Mouse (Mus musculus) MEL (cell line): ENCODE measurements around the gene Qrsl1. TPM values are rescaled to one million over a fixed set of nuclear protein-coding genes. Genes with fewer than 3 reads are reported as not detected.

Experiments used
- DNase-seq: peaks from one replicate; pipeline ENCODE4 v3.0.0; 2011; ENCODE audit warnings: low read depth, low spot score
- H3K27ac ChIP-seq: 2 replicates; pipeline ENCODE4 v1.5.1; 2012; ENCODE audit warnings: low read depth, mild to moderate bottlenecking, control low read depth, low read length, moderate library complexity; ENCODE audit not compliant: control insufficient read depth
- H3K27me3 ChIP-seq, 2 experiments: fragments of 150-350 bp in 1 of 2; sonication (generic) in 1 of 2; 2 replicates each; pipeline ENCODE4 v1.6.1; 2012; ENCODE audit warnings: low read length in 2 of 2, mild to moderate bottlenecking in 2 of 2, improper control_type of control experiment in 1 of 2, moderate library complexity in 1 of 2; ENCODE audit not compliant: insufficient read depth in 2 of 2, control insufficient read depth in 1 of 2
- H3K36me3 ChIP-seq, 2 experiments: 2 replicates each; pipeline ENCODE4 v1.6.1; 2012 to 2014; ENCODE audit warnings: low read length in 2 of 2, improper control_type of control experiment in 1 of 2, inconsistent platforms in 1 of 2, mild to moderate bottlenecking in 1 of 2; ENCODE audit not compliant: insufficient read depth in 2 of 2, control insufficient read depth in 1 of 2
- H3K4me1 ChIP-seq, 2 experiments: fragments of 150-350 bp in 1 of 2; sonication (generic) in 1 of 2; 2 replicates each; pipeline ENCODE4 v1.6.1; 2012; ENCODE audit warnings: low read length in 2 of 2, improper control_type of control experiment in 1 of 2, mild to moderate bottlenecking in 1 of 2; ENCODE audit not compliant: insufficient read depth in 2 of 2, control insufficient read depth in 1 of 2
- H3K4me3 ChIP-seq, 2 experiments: fragments of 150-350 bp in 1 of 2; sonication (generic) in 1 of 2; 2 replicates each; pipeline ENCODE4 v1.5.1; 2012; ENCODE audit warnings: low read depth in 2 of 2, low read length in 2 of 2, mild to moderate bottlenecking in 2 of 2, moderate library complexity in 2 of 2, control low read depth in 1 of 2, improper control_type of control experiment in 1 of 2; ENCODE audit not compliant: control insufficient read depth in 1 of 2, insufficient read depth in 1 of 2
- H3K79me2 ChIP-seq: 2 replicates; pipeline ENCODE4 v1.6.1; 2012; ENCODE audit warnings: mild to moderate bottlenecking, low read length, moderate library complexity; ENCODE audit not compliant: control insufficient read depth, poor library complexity, insufficient read depth
- H3K9ac ChIP-seq: 2 replicates; pipeline ENCODE4 v1.6.1; 2012; ENCODE audit warnings: low read depth, mild to moderate bottlenecking, control low read depth, low read length, moderate library complexity; ENCODE audit not compliant: control insufficient read depth, poor library complexity, severe bottlenecking
- H3K9me3 ChIP-seq: fragments of 150-350 bp; sonication (generic); replicated peaks from 2 replicates; pipeline ENCODE4 v1.6.1; 2012; ENCODE audit warnings: mild to moderate bottlenecking, low read length, improper control_type of control experiment, moderate library complexity; ENCODE audit not compliant: insufficient read depth
- CHD2 ChIP-seq: IDR thresholded peaks from 2 replicates; pipeline ENCODE4 v1.6.1; 2011; ENCODE audit warnings: low read length, improper control_type of control experiment
- CTCF ChIP-seq, 3 experiments: IDR thresholded peaks in 2 of 3; conservative IDR thresholded peaks in 1 of 3; 2 replicates each; pipeline ENCODE4 v1.5.1; 2011 to 2012; ENCODE audit warnings: low read length in 3 of 3, low read depth in 2 of 3, mild to moderate bottlenecking in 2 of 3, improper control_type of control experiment in 1 of 3, inconsistent platforms in 1 of 3, mixed read lengths in 1 of 3, moderate library complexity in 1 of 3; ENCODE audit not compliant: control insufficient read depth in 1 of 3, insufficient read depth in 1 of 3, poor library complexity in 1 of 3, severe bottlenecking in 1 of 3
- ELF1 ChIP-seq: IDR thresholded peaks from 2 replicates; pipeline ENCODE4 v1.6.1; 2014; ENCODE audit warnings: low read depth, mild to moderate bottlenecking, inconsistent platforms, low read length, improper control_type of control experiment, moderate library complexity
- EP300 ChIP-seq, 2 experiments: IDR thresholded peaks; 2 replicates each; pipeline ENCODE4 v1.6.1; 2011; ENCODE audit warnings: improper control_type of control experiment in 2 of 2, low read length in 2 of 2, low read depth in 1 of 2, mild to moderate bottlenecking in 1 of 2
- ETS1 ChIP-seq: IDR thresholded peaks from 2 replicates; pipeline ENCODE4 v1.6.1; 2012; ENCODE audit warnings: low read depth, mild to moderate bottlenecking, inconsistent platforms, low read length, improper control_type of control experiment, moderate library complexity
- GABPA ChIP-seq: IDR thresholded peaks from 2 replicates; pipeline ENCODE4 v1.6.1; 2012; ENCODE audit warnings: low read depth, mild to moderate bottlenecking, inconsistent platforms, low read length, improper control_type of control experiment, moderate library complexity
- HCFC1 ChIP-seq: IDR thresholded peaks from 2 replicates; pipeline ENCODE4 v1.6.1; 2012; ENCODE audit warnings: low read depth, mild to moderate bottlenecking, inconsistent platforms, low read length, improper control_type of control experiment, moderate library complexity
- KAT2A ChIP-seq: conservative IDR thresholded peaks from 2 replicates; pipeline ENCODE4 v1.6.1; 2012; ENCODE audit warnings: low read depth, low read length, improper control_type of control experiment, inconsistent platforms
- MAFK ChIP-seq: IDR thresholded peaks from 2 replicates; pipeline ENCODE4 v1.6.1; 2011; ENCODE audit warnings: low read depth, mild to moderate bottlenecking, low read length, improper control_type of control experiment, borderline replicate concordance
- MAZ ChIP-seq: IDR thresholded peaks from 2 replicates; pipeline ENCODE4 v1.6.1; 2012; ENCODE audit warnings: low read depth, mild to moderate bottlenecking, inconsistent platforms, low read length, improper control_type of control experiment
- MEF2A ChIP-seq: IDR thresholded peaks from 2 replicates; pipeline ENCODE4 v1.6.1; 2014; ENCODE audit warnings: low read depth, mild to moderate bottlenecking, inconsistent platforms, low read length, improper control_type of control experiment; ENCODE audit not compliant: poor library complexity, insufficient replicate concordance, severe bottlenecking; ENCODE audit errors: extremely low read depth
- MXI1 ChIP-seq: IDR thresholded peaks from 2 replicates; pipeline ENCODE4 v1.6.1; 2011; ENCODE audit warnings: mild to moderate bottlenecking, low read depth, low read length, improper control_type of control experiment
- MYC ChIP-seq: IDR thresholded peaks from 2 replicates; pipeline ENCODE4 v1.6.1; 2011; ENCODE audit warnings: low read depth, mild to moderate bottlenecking, low read length, improper control_type of control experiment, moderate library complexity
- POLR2A ChIP-seq, 2 experiments: IDR thresholded peaks; 2 replicates each; pipeline ENCODE4 v1.6.1; 2011 to 2012; ENCODE audit warnings: low read length in 2 of 2, mild to moderate bottlenecking in 2 of 2, control low read depth in 1 of 2, improper control_type of control experiment in 1 of 2, low read depth in 1 of 2, moderate library complexity in 1 of 2; ENCODE audit not compliant: control insufficient read depth in 1 of 2, insufficient read depth in 1 of 2, poor library complexity in 1 of 2
- POLR2AphosphoS2 ChIP-seq: IDR thresholded peaks from 2 replicates; pipeline ENCODE4 v1.6.1; 2011; ENCODE audit warnings: low read length, improper control_type of control experiment
- POLR2AphosphoS5 ChIP-seq: IDR thresholded peaks from 2 replicates; pipeline ENCODE4 v1.6.1; 2012; ENCODE audit warnings: low read depth, borderline replicate concordance, mild to moderate bottlenecking, inconsistent platforms, low read length, moderate library complexity, mixed read lengths
- RAD21 ChIP-seq: IDR thresholded peaks from 2 replicates; pipeline ENCODE4 v1.6.1; 2011; ENCODE audit warnings: mild to moderate bottlenecking, low read depth, low read length, improper control_type of control experiment
- RCOR1 ChIP-seq: IDR thresholded peaks from 2 replicates; pipeline ENCODE4 v1.6.1; 2012; ENCODE audit warnings: low read depth, mild to moderate bottlenecking, inconsistent platforms, low read length, improper control_type of control experiment
- SMC3 ChIP-seq: IDR thresholded peaks from 2 replicates; pipeline ENCODE4 v1.6.1; 2011; ENCODE audit warnings: low read depth, low read length, improper control_type of control experiment
- TAL1 ChIP-seq: IDR thresholded peaks from 2 replicates; pipeline ENCODE4 v1.6.1; 2012; ENCODE audit warnings: mild to moderate bottlenecking, inconsistent platforms, low read length, moderate library complexity, mixed read lengths
- UBTF ChIP-seq: IDR thresholded peaks from 2 replicates; pipeline ENCODE4 v1.6.1; 2012; ENCODE audit warnings: low read depth, mild to moderate bottlenecking, inconsistent platforms, low read length, improper control_type of control experiment, moderate library complexity, borderline replicate concordance; ENCODE audit not compliant: insufficient read depth
- USF1 ChIP-seq: IDR thresholded peaks from 2 replicates; pipeline ENCODE4 v1.6.1; 2014; ENCODE audit warnings: low read depth, mild to moderate bottlenecking, inconsistent platforms, low read length, improper control_type of control experiment, moderate library complexity
- USF2 ChIP-seq, 2 experiments: IDR thresholded peaks; 2 replicates each; pipeline ENCODE4 v1.6.1; 2011 to 2012; ENCODE audit warnings: improper control_type of control experiment in 2 of 2, low read length in 2 of 2, borderline replicate concordance in 1 of 2, inconsistent platforms in 1 of 2, low read depth in 1 of 2, mild to moderate bottlenecking in 1 of 2; ENCODE audit not compliant: insufficient read depth in 1 of 2
- ZKSCAN1 ChIP-seq: IDR thresholded peaks from 2 replicates; pipeline ENCODE4 v1.6.1; 2012; ENCODE audit warnings: low read depth, mild to moderate bottlenecking, inconsistent platforms, low read length, improper control_type of control experiment, moderate library complexity
- polyA plus RNA-seq, 2 experiments: library from polyadenylated mRNA; stranded (reverse) in 1 of 2; unstranded in 1 of 2; fragments of >175 nt in 1 of 2; fragments of >200 nt in 1 of 2; gene quantifications; 2 replicates each; pipeline versions ENCODE4 v1.2.1 to v1.2.4; 2012; ENCODE audit warnings: low replicate concordance in 2 of 2, low read depth in 1 of 2; ENCODE audit not compliant: insufficient read length in 2 of 2, insufficient read depth in 1 of 2, missing spikeins in 1 of 2
- total RNA-seq: library from RNA; depleted of rRNA; stranded (reverse); fragments of 300-350 nt; gene quantifications from 2 replicates; pipeline ENCODE4 v1.2.3, GENCODE M21; 2012

Gene Qrsl1
- total and polyA plus RNA-seq, 3 experiments, result 19.1 to 19.5 TPM; not detected in 1

- H3K9ac ChIP-seq, result no peak overlapping the region
- H3K9me3 ChIP-seq, result no peaks in the 10 kb centered on the region
- DNase-seq, result no peak
- no peaks in the 10 kb centered on the region for H3K79me2 ChIP-seq
- no peak overlapping the region for H3K27ac ChIP-seq
- H3K27me3 ChIP-seq, result no peaks in the 10 kb centered on the region
- no peaks in the 10 kb centered on the region for H3K4me1 ChIP-seq
- no peak for TF ChIP-seq POLR2AphosphoS5
- no peak for TF ChIP-seq MXI1
- H3K4me3 ChIP-seq, result no peak overlapping the region
- peaks cover 0 to 1% of the 10 kb centered on the region in 2 experiments; a peak in 1 of 4 replicates for H3K36me3 ChIP-seq
Observed at GRCm38 (mm10) chr10:43943736-43944135, 42.2 kb upstream of the Qrsl1 start.

GRCm38 (mm10) chr10:43939136-43939662 lies 37.7 kb upstream of the Qrsl1 start:
- no peak overlapping the region for H3K27ac ChIP-seq
- H3K9me3 ChIP-seq, result no peaks in the 10 kb centered on the region
- H3K4me3 ChIP-seq, result no peak overlapping the region
- no peaks in the 10 kb centered on the region for H3K79me2 ChIP-seq
- no peak overlapping the region for H3K9ac ChIP-seq
- H3K4me1 ChIP-seq, result no peaks in the 10 kb centered on the region
- DNase-seq, result no peak
- TF ChIP-seq TAL1 (no peak), KAT2A (no peak), RAD21 (no peak), ZKSCAN1 (no peak), USF1 (no peak), POLR2AphosphoS2 (no peak), SMC3 (no peak), EP300 (IDR thresholded peaks at IDR 0.05; ENCODE audit: low read depth in 1 of 2, low read length in 2 of 2) (no peak), POLR2A (IDR thresholded peaks at IDR 0.05; ENCODE audit: control insufficient read depth in 1 of 2, insufficient read depth in 1 of 2, low read depth in 1 of 2, low read length in 2 of 2, poor library complexity in 1 of 2) (no peak), UBTF (no peak), ELF1 (no peak)
- peaks cover 0 to 2% of the 10 kb centered on the region in 2 experiments; a peak in 2 of 4 replicates for H3K36me3 ChIP-seq
- H3K27me3 ChIP-seq, result no peaks in the 10 kb centered on the region

GRCm38 (mm10) chr10:43928596-43928995 lies 27.1 kb upstream of the Qrsl1 start:
- no peak overlapping the region for H3K4me3 ChIP-seq
- no peaks in the 10 kb centered on the region for H3K9me3 ChIP-seq
- H3K27me3 ChIP-seq, result no peaks in the 10 kb centered on the region
- DNase-seq, result no peak
- H3K4me1 ChIP-seq, result no peaks in the 10 kb centered on the region
- H3K9ac ChIP-seq, result no peak overlapping the region
- no peaks in the 10 kb centered on the region; a peak in 2 of 4 replicates for H3K36me3 ChIP-seq
- H3K27ac ChIP-seq, result no peak overlapping the region
- TF ChIP-seq MAFK (no peak), CHD2 (no peak), TAL1 (no peak), MEF2A (no peak), HCFC1 (no peak), USF1 (no peak), RCOR1 (no peak), MAZ (no peak), USF2 (IDR thresholded peaks at IDR 0.05; ENCODE audit: borderline replicate concordance in 1 of 2, insufficient read depth in 1 of 2, low read depth in 1 of 2, low read length in 2 of 2) (no peak), EP300 (IDR thresholded peaks at IDR 0.05; ENCODE audit: low read depth in 1 of 2, low read length in 2 of 2) (no peak), ETS1 (no peak), MYC (no peak), GABPA (no peak), UBTF (no peak), RAD21 (no peak), ELF1 (no peak), CTCF (IDR thresholded peaks at IDR 0.05 in 2 of 3, conservative IDR thresholded peaks at IDR 0.05 in 1 of 3; ENCODE audit: control insufficient read depth in 1 of 3, insufficient read depth in 1 of 3, low read depth in 2 of 3, low read length in 3 of 3, poor library complexity in 1 of 3, severe bottlenecking in 1 of 3) (no peak)
- H3K79me2 ChIP-seq, result no peaks in the 10 kb centered on the region
